Mouse (Mus musculus) retina, postnatal 1 day (tissue): ENCODE measurements at regions not wholly inside any gene's neighbourhood (a gene's known extent, or its start where the extent isn't known, plus 50 kb on each side); places are given as distances from the start of the nearest gene placed in this dataset.

ENCODE experiments used
- DNase-seq: peaks from one replicate; pipeline ENCODE4 v3.0.0-alpha.2; 2012

DNA sequence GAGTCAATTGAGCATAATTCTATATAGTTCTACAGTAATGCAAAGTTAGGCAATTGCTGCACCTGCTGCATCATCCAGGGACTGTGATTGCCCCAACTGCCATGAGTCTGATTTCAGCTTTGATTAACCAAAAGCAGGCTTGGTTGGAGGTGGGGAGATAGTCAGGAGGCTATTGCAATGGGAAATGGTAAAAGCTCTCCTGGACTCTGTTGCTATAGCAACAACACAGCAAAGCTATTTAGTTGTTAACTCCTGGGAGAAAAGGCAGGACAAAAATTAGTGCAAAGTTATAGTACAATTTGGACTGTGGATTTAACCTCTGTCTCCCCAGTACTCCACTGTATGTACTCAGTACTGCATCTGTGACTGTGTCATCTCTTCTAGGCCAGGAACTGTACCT lies 51.7 kb upstream of the Rasgrf1 start:
- DNase-seq, result no peak

DNA sequence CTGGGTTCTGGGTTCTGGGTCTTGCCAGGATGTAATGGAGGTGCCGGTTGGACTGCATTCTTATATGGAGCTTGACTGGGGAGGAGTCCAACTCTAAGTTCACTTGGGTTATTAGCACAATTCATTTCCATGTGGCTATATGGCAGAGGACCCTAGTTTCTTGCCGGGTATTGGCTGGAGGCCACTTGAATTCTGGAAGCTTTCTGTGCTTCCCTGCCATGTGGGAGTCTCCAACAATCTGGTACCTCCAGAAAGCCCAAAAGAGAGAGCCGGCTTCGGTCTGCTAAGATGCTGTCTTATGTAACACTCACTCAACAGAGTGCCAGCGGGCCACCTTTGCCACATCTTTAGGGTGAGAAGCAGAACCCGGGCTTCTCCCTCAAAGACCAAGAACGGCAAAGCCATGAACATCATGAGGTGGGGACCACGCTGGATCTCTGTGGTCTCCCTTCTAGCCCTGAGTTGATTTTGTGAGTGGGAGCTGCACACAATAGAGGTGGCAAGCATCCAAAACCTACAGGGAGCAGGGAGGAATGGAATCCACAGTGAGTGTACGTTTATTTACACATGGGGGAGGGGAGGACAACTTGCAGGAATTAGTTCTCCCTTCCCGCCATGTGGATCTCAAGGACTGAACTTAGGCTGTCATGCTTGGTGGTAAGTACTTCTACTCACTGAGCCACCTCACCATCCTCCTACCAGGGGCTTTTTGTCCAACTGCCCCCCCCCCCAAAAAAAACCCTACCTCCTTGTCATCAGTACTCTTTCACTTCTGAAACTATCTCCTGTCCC lies 59.0 kb upstream of the Rasgrf1 start:
- DNase-seq, result no peak

DNA sequence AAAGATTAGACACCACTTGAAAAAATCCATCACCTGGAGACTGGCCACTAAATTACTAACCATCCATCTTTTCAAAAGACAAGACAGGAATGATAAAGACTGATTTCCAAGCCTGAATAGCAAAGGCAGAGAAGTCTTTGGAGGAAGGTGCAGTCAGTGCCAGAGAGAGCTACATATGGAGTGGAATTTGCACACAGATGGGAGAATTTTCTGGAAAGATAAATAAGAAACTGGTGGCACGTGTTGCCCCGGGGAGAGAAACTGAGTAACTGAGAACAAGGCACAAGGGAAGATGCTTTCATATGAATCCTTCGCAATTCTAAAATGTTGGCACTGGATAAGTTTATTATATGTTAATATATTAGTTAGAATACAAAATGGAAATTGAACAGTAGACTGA lies 59.8 kb upstream of the Rasgrf1 start:
- no peak for DNase-seq

DNA sequence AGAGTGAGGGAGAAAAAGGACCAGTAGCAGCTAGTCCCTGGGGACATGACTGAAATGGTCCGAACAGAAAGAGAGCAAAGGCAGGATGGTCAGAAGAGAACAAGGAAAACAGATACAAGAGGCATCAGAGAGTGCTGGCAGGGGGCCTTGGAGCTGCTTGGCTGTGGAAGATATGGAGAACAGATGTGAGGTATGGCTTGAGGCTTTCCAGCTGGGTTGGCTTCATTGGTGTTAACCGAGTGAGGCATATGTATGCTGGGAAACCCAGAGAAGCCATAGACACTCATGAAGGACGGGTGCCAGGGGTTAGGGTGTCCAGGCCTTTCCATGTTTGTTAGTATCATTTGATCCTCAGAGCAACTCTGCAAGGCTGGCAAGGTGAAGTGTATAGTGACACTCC lies 61.1 kb upstream of the Rasgrf1 start:
- no peak for DNase-seq

DNA sequence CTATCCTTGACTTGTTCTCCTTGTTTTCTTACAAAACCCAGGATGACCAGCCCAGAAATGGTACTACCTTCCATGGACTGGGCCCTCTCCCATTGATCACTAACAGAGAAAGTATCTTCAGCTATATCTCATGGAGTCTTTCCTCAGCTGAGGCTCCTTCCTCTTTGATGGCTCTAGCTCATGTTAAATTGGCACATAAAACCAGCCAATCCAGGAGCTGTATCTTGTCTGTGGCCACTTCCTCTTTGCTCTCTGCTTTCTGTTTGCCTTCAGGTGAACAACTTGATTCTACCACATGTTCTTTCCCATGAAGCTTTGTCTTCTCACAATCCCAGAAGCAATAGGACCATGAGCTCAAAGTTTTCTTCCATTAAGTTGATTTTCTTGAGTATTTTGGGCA lies 62.7 kb upstream of the Rasgrf1 start:
- DNase-seq, result no peak

DNA sequence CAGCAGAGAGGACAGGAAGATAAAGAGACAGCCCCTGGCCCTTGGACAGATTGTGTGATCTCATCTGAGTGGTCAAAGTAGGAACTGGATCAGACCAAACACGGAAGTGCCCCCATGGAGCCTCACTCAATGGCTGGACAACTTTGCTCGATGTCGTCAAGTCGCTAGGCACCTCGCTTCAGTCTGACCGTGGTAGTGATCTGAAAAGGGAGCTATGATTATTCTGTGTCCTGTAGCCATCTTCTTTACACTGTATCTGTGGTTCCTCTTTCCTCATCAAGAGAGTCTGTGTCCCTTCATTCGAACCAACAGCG lies 67.0 kb upstream of the Rasgrf1 start:
- no peak for DNase-seq

DNA sequence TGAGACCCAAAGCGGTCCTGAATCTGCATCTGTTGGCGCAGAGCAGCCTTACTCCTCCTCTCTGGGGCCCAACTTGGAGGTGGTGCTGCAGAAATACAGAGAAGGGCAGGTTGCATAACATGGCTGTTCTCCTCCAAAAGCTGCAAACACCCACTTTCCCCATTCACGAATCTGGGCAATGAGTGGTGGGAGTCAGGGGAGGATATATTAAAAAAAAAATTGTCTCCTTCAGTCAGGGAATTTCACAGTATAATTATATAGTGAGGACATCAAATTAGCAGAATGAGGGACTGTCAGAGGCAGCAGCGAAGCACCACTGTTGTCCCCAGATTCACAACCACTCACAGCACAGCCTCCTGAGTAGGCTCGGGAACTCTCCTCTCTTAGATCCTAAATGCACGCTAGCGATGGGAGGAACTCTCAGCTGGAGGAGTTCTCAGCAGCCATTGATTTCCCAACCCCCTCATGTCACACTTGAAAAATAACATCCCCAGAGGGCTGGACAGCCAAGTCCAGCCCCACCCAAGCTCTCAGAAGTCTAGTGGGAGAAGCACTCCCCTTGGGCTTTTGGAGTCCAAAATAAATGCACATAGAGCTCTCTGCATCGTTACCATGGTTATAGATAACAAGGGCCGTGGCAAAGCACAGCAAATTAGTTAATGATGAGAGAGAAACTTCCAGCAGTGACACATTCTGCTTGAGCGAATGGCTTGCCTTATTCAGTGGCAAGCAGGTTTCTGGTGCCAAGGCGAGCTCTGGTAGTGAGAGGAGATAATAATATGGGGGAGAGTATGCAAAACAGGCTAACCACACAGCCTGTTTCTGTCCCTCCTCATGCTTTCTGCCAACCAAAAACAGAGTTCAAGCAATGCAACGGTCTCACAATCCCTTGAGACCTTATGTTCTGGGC lies 67.6 kb upstream of the Rasgrf1 start:
- DNase-seq, result peak; percentile 22

DNA sequence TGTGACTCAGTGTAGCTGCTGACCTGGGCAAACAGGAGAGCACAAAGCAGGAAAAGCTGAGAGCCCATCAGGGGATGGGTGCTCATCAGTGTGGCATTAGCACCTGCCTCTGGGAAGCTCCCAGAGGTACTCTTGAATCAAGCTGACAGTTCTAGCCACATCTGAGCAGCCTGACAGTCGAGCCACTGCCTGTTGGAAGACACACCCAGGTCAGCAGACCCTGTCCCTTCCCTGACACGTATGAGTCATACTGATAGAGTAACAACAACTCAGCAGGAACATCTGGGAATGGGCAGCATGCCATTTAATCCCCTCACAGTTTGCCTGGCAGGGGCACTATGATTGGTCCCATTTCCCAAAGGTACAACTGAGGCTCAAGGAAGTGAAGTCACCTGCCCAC lies 68.3 kb upstream of the Rasgrf1 start:
- DNase-seq, result no peak

DNA sequence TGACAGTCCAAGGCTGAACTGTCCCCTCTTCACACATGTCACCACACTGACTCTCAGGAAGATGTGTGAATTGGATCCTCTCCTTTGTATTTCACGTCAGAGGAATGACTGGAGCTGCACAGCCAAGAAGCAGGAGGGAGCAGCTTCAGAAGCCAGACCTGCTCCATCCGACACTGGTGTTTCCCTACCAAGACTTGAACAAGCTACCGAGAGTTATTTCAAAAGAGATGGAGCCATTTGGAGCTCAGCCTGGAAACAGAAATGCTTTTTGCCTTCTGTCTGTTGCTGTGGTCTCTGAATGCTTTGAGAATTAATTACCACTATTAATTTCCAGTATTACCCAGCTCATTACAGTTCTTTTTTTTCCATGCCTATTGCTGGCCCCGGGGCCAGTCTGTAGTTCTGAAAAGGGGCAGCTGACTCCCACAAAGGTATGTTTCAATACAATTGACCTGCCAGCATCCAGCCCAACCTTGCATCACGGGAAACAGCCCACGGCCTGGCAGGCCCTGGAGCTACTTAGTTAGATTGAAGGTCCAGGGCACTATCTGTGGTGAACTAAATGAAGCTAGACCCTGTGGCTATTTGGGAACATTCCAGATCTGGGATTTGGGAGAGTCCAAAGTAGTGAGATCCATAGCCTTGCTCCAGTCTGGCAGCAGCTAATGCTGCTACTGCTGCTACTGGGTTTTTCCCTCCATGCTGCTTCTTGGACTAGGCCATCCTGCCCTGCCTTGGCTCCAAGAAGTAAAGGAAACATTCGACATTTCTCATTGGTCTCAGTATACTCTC lies 73.1 kb upstream of the Rasgrf1 start:
- DNase-seq, result no peak

DNA sequence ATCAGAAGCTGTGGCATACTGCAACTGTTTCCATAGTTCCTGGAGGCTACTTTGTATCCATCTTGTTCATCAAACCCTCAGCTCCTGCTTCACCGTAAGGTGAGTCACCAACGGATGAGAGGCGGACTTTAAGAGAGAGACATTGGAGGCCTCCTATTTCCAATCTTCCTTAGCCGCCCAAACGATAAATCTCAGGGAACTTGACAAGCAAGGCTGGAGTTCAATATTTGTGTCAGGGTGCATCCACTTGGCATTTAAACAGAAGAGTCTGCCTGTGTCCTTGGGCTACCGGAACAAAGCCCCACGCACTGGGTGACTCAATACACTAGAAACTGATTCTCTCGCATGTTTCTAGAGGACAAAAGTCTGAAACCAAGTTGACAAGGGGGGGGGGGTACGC lies 76.1 kb upstream of the Rasgrf1 start:
- DNase-seq, result no peak

DNA sequence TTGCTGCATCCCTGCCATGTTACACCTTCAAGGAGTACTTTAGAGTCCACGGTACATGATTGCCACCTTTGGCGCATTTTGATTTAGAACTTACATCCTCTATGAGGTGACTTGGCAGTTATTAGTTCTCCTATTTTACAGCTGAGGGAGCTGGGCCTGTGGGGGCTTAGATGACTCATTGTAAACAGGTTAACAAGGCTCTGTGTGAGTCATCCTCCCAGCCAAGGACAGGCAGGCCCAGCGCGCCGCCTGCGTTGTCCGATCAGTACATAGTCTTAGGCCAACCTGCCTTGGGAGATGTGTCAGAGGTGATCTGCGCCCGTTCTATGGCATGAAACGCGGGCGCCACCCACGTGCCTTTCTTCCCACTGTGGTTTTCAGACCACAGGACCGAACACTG lies 77.9 kb upstream of the Rasgrf1 start:
- DNase-seq, result no peak

DNA sequence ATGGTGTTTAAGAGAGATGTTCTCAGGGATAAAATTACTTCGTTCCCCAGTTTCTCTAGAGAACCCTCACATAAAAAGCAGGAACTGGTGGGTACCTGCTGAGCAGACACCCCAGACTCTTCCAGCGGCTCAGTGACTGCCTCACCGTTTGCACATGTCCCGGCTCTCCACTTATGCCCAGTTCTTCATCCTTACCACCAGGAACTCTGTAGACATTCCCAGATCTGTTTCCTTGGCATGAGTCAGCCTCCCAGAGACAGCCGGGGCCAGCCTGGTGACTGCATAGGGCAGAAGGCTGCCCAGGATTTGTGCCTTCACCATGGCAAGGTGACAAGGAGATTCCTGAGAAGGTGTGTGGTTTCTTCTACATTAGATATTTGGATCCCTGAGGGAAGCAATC lies 81.6 kb upstream of the Rasgrf1 start:
- no peak for DNase-seq

DNA sequence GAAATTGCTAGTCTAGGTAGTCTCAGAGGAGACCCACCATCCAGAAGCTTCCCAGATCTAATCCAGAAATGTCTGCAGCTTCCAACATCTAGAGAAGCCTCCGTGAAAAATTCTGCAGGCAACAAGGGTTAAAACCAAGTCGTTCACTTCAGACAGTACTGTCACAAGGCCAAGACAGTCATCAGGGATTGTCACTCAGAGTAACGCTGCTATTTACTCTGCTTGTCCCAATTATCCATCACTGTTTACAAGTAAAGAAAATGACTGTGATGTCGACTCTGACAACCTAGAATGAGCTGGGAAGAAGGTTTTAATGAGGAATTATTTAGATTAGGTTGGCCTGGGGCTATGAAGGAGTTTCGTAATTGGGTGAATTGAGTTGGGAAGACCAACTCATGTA lies 82.1 kb upstream of the Rasgrf1 start:
- DNase-seq, result no peak

DNA sequence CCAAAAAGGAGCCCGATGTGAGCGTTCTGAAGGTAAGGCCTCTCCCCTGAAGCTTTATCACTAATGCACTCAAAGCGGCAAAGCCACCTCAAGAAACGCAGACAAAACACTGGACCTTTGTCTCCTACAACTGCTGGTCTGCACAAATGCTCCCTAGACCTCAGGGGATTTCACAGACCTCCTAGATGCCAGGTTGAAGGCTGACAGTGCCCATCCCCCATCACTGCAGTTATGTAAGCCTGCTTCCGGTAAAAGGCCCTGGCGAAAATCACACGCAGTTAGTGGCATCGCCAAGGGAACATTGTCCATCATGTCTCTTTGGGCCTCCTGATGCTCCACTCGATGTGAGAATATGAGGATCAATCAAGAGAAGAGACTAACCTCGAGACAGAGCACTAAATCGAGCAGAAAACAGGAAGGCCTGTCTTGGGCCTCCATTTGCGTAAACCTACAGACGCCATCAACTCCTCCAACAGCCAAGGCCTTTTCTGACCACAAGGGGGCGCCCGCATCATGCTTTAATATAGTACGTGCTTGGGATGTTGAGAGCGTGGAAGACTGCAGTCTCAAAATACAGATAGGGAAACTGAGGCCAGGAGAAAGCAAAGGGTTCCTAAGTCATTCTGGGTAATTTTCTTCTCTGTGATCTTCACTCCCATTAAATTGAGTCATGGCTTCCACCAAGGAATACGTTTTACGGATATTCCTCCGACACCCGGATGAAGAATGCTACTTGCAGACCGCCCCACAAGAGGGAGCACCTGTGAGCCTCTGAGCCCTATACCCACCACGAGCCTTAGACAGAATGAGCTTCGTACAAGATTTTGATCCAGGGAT lies 82.8 kb upstream of the Rasgrf1 start:
- DNase-seq, result peak; percentile 86

DNA sequence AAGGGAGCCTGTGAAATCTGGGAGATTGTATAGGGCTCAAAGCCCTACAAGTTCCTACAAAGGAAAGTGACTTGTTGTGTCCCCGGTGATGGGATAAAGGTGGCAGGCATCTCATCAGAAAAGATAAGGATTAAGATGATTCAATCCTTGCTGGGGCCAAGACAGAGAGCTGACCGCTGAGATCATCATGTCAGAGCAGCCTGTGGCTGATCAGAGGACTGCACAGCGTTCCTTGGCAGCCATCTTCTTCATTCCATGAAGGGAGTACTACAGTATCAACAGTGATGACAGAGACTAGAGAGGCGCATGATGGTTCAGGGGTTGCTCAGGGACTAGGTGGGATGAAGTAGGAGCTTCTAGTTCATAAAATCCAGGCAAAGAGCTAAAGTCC lies 83.6 kb upstream of the Ankrd34c start:
- DNase-seq, result no peak

DNA sequence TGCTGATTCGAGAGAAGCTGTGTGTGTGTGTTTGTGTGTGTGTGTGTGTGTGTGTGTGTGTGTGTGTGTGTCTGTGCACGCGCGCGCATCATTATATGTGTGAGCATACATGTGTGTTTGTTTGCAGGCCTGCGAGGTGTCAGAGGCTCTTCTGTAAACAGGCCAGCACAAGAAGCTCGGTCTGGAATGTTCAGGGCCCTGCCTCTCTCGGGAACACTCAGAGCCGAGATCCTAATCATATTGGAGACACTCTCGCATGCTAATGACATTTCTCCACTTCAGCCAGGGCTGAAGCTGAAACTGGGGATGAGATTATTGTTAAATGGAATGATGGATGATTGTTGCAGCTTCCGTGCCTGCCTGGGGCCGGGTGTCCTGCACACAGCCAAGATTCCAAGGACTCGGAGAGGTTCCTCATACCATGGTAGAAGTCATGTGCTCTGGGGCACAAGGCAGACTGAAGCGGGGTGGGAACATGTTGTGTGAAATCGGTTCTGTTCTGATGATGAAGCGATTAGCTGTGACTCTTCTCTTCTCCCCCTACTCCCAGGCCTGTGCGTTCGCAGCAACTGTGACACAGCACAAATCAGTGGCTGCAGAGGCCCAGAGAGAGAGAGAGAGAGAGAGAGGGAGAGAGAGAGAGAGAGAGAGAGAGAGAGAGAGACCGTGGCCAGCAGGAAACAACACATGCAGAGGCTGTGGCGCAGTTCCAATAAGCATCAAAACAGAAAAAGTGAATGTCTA lies 83.0 kb upstream of the Ankrd34c start:
- DNase-seq, result no peak

DNA sequence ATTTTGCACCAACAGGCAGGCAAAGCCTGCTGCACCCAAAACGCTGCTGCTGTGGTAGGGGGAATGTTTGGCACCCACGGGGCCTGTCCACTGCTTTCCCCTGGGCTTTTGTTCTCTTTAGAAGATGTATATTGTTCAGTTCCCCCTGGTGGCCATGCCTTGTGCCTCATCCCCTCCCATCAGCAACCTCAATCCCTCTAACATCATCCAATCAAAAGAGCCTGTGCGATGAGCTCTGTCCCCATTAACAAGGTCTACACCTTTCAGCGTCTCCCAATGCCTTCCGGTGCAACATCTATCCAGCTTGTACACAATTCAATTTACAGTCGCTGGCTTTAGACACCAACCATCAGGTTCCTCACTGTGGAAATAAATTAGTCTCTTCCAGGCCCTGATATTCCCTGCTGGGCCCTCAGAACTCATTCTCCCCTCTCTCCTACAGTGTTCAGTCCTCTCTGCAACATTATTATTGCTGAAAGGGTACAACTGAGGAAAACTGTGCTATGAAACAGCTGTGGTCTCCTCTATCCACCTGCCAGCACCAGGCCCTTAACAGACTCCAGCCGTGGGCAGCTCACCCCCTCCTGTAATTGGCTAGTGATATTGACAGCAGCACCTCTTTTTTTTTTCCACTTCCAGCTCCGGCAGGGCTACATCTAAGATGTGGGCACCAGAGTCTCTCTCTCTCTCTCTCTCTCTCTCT lies 75.5 kb upstream of the Ankrd34c start:
- DNase-seq, result peak; percentile 69

DNA sequence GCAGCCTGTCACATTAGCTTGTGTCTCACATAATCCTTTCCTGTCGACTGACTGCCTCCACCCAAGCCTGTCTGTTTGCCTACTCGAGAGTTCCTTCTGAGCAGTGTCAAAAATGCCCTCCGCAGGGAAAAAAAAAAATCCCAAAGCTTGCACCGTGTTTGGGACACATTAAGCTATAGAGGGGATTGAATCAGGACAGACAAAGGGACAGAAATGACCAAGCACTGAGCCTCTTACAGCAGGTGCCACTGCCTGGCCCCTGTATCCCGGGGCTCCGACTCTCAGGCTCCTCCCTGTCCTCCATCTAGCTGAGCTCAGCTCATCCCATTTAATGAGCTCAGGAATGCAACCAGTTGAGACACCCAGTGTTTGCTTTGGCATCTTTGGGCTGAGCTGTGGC lies 69.1 kb upstream of the Ankrd34c start:
- peak; percentile 70 for DNase-seq

DNA sequence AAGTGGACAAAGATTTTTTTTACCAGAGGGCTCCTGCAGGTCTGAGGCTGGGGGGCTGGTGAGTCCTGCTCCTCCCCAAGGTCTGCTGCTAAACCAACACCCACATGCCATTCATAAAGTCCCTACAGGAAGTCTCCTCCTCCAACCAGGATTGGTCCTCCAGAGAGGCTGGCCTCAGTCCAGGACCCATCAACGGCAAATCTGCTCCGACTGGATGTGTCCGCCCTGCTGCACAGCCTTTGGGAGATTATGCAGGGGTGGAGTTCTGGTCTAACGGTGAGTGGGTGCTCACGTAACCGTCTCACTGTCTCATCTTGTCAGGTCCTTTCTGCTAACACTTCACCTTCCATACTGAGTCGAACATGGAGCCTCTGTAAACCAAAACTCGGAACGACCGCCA lies 64.4 kb upstream of the Ankrd34c start:
- DNase-seq, result peak; percentile 87

DNA sequence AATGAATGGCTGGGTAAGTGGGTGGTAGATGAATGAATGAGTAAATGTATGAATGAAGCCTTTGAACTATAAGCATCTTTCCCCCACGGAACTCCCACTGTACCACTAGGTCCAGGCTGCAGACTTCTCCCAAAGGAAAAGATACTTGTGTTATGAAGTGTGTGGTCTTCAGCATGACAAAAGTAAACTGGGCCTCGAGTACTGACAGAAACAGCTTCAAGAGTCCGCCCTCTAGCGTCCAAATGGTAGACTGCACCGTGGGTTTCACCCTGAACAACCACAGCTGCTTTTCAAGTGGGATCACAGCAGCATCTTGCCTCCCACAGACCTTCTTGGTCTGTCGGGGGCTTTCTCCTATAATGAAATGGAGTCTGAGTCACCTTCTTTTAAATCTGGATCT lies 54.7 kb upstream of the Ankrd34c start:
- DNase-seq, result peak; percentile 75

DNA sequence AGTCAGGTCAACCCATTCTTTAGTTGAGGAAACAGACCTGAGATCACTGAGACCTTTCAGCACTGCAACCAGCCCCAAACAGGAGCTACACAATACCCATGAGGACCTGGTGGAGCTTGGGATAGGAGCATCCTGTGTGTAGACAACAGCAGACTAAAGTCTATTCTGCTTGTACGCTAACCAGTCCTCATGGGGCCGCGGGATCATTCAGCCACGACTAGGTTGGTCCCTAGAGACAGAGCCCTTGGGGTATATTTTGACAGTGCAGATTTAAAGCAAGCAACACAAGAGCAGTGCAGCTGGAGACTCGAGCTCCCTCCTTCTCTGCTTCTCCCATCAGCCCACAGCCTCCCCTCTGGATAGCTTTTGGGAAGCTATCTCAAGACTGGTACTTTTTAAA lies 51.7 kb upstream of the Ankrd34c start:
- no peak for DNase-seq
